Comparison of ENCODE assay signal across 15 mouse cellular contexts in the genomic region with DNA sequence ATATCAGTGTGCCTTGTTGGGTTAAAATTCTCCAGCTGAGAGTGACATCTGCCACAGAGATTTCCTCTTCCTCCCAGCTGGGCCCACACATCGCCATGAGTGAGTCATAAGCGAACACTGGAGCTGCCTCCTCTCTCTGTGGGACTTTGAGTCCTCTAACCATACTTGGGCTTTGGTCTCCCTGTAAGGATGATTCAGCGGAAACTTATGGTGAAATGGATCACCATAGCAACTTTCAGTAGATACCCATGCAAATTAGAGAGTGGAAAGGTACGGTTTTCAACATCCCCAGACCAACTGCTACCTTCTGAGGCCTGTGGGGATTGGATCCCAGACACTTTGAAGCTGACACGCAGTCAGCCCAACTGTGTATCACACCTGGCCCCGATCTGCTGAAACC. TPM values are rescaled to one million over a fixed set of nuclear protein-coding genes. Genes with fewer than 3 reads are reported as not detected.
DNase-seq lines count a peak whose midpoint lies in the region; ATAC-seq and TF ChIP-seq lines count a peak whose summit lies in the region.
"Had no signal": no experiment of that assay in that cellular context is flagged by ENCODE, and none has a peak within 500 bp of the region (broad histone marks: within the 10 kb centered on the region; RNA-seq: fewer than 3 reads in every experiment).

No protein-coding gene starts in this region.

- TF ChIP-seq EP300 in CH12.LX (IDR thresholded peaks at IDR 0.05; ENCODE audit: low read length) = no peak

- peaks cover 4% of the 10 kb centered on the region for H3K27me3 ChIP-seq in CH12.LX (replicated peaks)
- no peaks in the 10 kb centered on the region for H3K27me3 ChIP-seq in hindbrain, embryonic 14.5 days (ENCODE audit: control insufficient read depth, insufficient read depth, low read length)

- no peaks in the 10 kb centered on the region for H3K79me2 ChIP-seq in CH12.LX (replicated peaks; ENCODE audit: control insufficient read depth, extremely low read depth, insufficient read depth, poor library complexity, severe bottlenecking)

- ATAC-seq in hematopoietic stem cell, adult 5-6 weeks (replicated peaks in 1 of 2; ENCODE audit: insufficient read depth in 1 of 2, low FRiP score in 2 of 2, low TSS enrichment in 1 of 2, low read depth in 1 of 2, poor library complexity in 2 of 2, severe bottlenecking in 2 of 2) = peak; percentile 27 to 69; a peak in 3 of 4 replicates
- no peak for ATAC-seq in hindbrain, embryonic 14.5 days (ENCODE audit: low FRiP score)

- no peak for TF ChIP-seq CTCF in CH12.LX (conservative IDR thresholded peaks at IDR 0.05 in 1 of 2, IDR thresholded peaks at IDR 0.05 in 1 of 2; ENCODE audit: low read depth in 2 of 2, low read length in 2 of 2)

- H3K9me3 ChIP-seq in CH12.LX (replicated peaks; ENCODE audit: low read length) = peaks cover 17% of the 10 kb centered on the region
- no peaks in the 10 kb centered on the region for H3K9me3 ChIP-seq in hindbrain, embryonic 14.5 days (ENCODE audit: control insufficient read depth, low read length)
- H3K9me3 ChIP-seq: hindbrain, embryonic 10.5 days had no signal

- no peak overlapping the region for H3K4me3 ChIP-seq in CH12.LX (replicated peaks in 1 of 3; ENCODE audit: low read depth in 2 of 3, low read length in 2 of 3, poor library complexity in 1 of 3)
- no peak overlapping the region for H3K4me3 ChIP-seq in hindbrain, embryonic 14.5 days (replicated peaks; ENCODE audit: low read length)
- H3K4me3 ChIP-seq: hindbrain, embryonic 10.5 days had no signal

- no peaks in the 10 kb centered on the region for H3K36me3 ChIP-seq in CH12.LX (replicated peaks in 1 of 2; ENCODE audit: control insufficient read depth in 1 of 2, insufficient read depth in 1 of 2, low read length in 1 of 2)
- no peaks in the 10 kb centered on the region for H3K36me3 ChIP-seq in hindbrain, embryonic 14.5 days (replicated peaks; ENCODE audit: control insufficient read depth, insufficient read depth)
- H3K36me3 ChIP-seq: hindbrain, embryonic 10.5 days had no signal

- intact Hi-C loops in left cerebral cortex, postnatal 4 days (cut with DNase I) = no loop called here

- no peak overlapping the region for H3K4me2 ChIP-seq in CH12.LX (ENCODE audit: insufficient read depth, low read depth, poor library complexity, severe bottlenecking)
- no peak overlapping the region for H3K4me2 ChIP-seq in hindbrain, embryonic 14.5 days (replicated peaks)
- H3K4me2 ChIP-seq: liver, embryonic 11.5 days; lung, embryonic 14.5 days had no signal

- dilution Hi-C loops in CH12.LX (cut with MboI; ENCODE audit: extremely low pct_ligation_motif_present, extremely low pct_unique_long_range_greater_than_20kb, low sequenced_read_pairs) = no loop called here

- TF ChIP-seq RAD21 in CH12.LX (IDR thresholded peaks at IDR 0.05; ENCODE audit: low read depth, low read length) = no peak

- TF ChIP-seq POLR2A in CH12.LX (IDR thresholded peaks at IDR 0.05; ENCODE audit: low read depth, low read length) = no peak

- in situ Hi-C loops in CH12.LX (cut with MboI; ENCODE audit: low pct_ligation_motif_present, low pct_unique_long_range_greater_than_20kb, low sequenced_read_pairs) = no loop called here

- 93% methylated on average over 6 of the region's 6 CpGs for WGBS in hindbrain, embryonic 14.5 days

- H3K4me1 ChIP-seq in CH12.LX (ENCODE audit: control insufficient read depth in 1 of 2, insufficient read depth in 2 of 2) = peaks cover 0 to 5% of the 10 kb centered on the region in 2 experiments; a peak in 1 of 4 replicates
- no peaks in the 10 kb centered on the region for H3K4me1 ChIP-seq in hindbrain, embryonic 14.5 days (replicated peaks; ENCODE audit: control insufficient read depth, insufficient read depth, low read length)
- H3K4me1 ChIP-seq: hindbrain, embryonic 10.5 days had no signal

- peak; percentile 36 to 41 for DNase-seq in left cerebral cortex, adult 18-20 months (ENCODE audit: low spot score in 2 of 2)
- DNase-seq in left cerebral cortex, postnatal 4 days = no peak
- DNase-seq in CH12.LX (ENCODE audit: extremely low read depth) = peak; percentile 17
- peak; percentile 14 to 34 for DNase-seq in right cerebral cortex, postnatal 36 days (ENCODE audit: low spot score in 2 of 2)
- no peak for DNase-seq in hindbrain, embryonic 14.5 days (ENCODE audit: low spot score)
- DNase-seq in urinary bladder, adult 2 months (ENCODE audit: low spot score) = no peak
- DNase-seq: cerebellum, adult 2 months; kidney, adult 8-10 months; kidney, postnatal 4 days; lung, embryonic 14.5 days; midbrain, embryonic 14.5 days had no signal

- H3K9ac ChIP-seq in CH12.LX (ENCODE audit: insufficient read depth, low read depth) = no peak overlapping the region
- no peak overlapping the region for H3K9ac ChIP-seq in hindbrain, embryonic 14.5 days
- H3K9ac ChIP-seq: lung, embryonic 14.5 days had no signal

- no peak overlapping the region for H3K27ac ChIP-seq in CH12.LX (ENCODE audit: insufficient read depth, low read depth)
- no peak overlapping the region for H3K27ac ChIP-seq in hindbrain, embryonic 14.5 days
- H3K27ac ChIP-seq: hindbrain, embryonic 10.5 days; macrophage had no signal

TF ChIP-seq in CH12.LX, 34 proteins besides CTCF, POLR2A, EP300 and RAD21:
- TF ChIP-seq ZMIZ1 (IDR thresholded peaks at IDR 0.05; ENCODE audit: low read depth, low read length) (no peak), ETS1 (conservative IDR thresholded peaks at IDR 0.05; ENCODE audit: low read depth, low read length) (no peak), NELFE (IDR thresholded peaks at IDR 0.05; ENCODE audit: low read depth, low read length) (no peak), JUN (IDR thresholded peaks at IDR 0.05; ENCODE audit: insufficient read depth, low read depth, low read length) (no peak), POLR2AphosphoS2 (IDR thresholded peaks at IDR 0.05; ENCODE audit: low read depth, low read length) (no peak), E2F4 (IDR thresholded peaks at IDR 0.05; ENCODE audit: insufficient replicate concordance, low read depth, low read length) (no peak), UBTF (IDR thresholded peaks at IDR 0.05; ENCODE audit: low read depth, low read length) (no peak), MAFK (IDR thresholded peaks at IDR 0.05; ENCODE audit: insufficient replicate concordance, low read length) (no peak), NRF1 (IDR thresholded peaks at IDR 0.05; ENCODE audit: low read depth, low read length) (no peak), BHLHE40 (IDR thresholded peaks at IDR 0.05; ENCODE audit: low read depth, low read length) (no peak), GABPA (IDR thresholded peaks at IDR 0.05; ENCODE audit: insufficient replicate concordance, low read depth, low read length) (no peak), ZNF384 (IDR thresholded peaks at IDR 0.05; ENCODE audit: low read depth, low read length) (no peak), ZC3H11A (IDR thresholded peaks at IDR 0.05; ENCODE audit: low read depth, low read length) (no peak), PAX5 (IDR thresholded peaks at IDR 0.05; ENCODE audit: low read length) (no peak)

RNA-seq across cellular contexts. Expression of a gene that starts 35.1 kb away (rescaled TPM):
- total RNA-seq in left cerebral cortex, adult 18-20 months (2021) = 10 to 100 TPM; 27.4 to 29.0 TPM
- 10 to 100 TPM; 37.8 to 41.9 TPM for total RNA-seq in left cerebral cortex, postnatal 4 days (2021)
- total RNA-seq in CH12.LX (2012; rRNA removed) (not detected in 2 replicates), CH12.LX (2014; rRNA removed) (not detected in 2 replicates)
- polyA plus RNA-seq in CH12.LX (2012; ENCODE audit: insufficient read length, low read depth) = not detected in 2 replicates
- total RNA-seq in hematopoietic stem cell, adult 5-6 weeks (2017) = 3.3 and 3.6 TPM in 2 replicates
- 14.3 and 17.0 TPM in 2 replicates for polyA plus RNA-seq in hindbrain, embryonic 14.5 days (2014; fragmentation: Nextera tagmentation; extraction: Ambion mirVana)
- polyA plus RNA-seq in urinary bladder, adult 2 months (2012; rRNA removed) = 16.7 and 23.5 TPM in 2 replicates

Comparison
In these comparisons a context has a peak if more than half of its experiments do, and no peak if none do; other contexts are left out.
1. DNase-seq: peak in left cerebral cortex, adult 18-20 months (2 of 2), CH12.LX (single experiment) and right cerebral cortex, postnatal 36 days (2 of 2); none in left cerebral cortex, postnatal 4 days (single experiment), hindbrain, embryonic 14.5 days (single experiment) and urinary bladder, adult 2 months (single experiment).